Mouse (Mus musculus) heart, adult 2 months (tissue): ENCODE measurements around the gene Aida.

Source experiments
- CTCF ChIP-seq: fragments of 200-600 bp; IDR thresholded peaks from 2 replicates; pipeline ENCODE4 v1.8.1; 2022; ENCODE audit warnings: antibody characterized with exemption, mild to moderate bottlenecking, moderate library complexity
- EP300 ChIP-seq: fragments of 200-500 bp; IDR thresholded peaks from 2 replicates; pipeline ENCODE4 v1.6.1; 2011; ENCODE audit warnings: low read depth, low read length, control low read depth; ENCODE audit not compliant: insufficient read depth
- POLR2A ChIP-seq: fragments of 200-500 bp; IDR thresholded peaks from 2 replicates; pipeline ENCODE4 v1.6.1; 2011; ENCODE audit warnings: mild to moderate bottlenecking, low read depth, low read length, control low read depth; ENCODE audit not compliant: insufficient read depth

DNA sequence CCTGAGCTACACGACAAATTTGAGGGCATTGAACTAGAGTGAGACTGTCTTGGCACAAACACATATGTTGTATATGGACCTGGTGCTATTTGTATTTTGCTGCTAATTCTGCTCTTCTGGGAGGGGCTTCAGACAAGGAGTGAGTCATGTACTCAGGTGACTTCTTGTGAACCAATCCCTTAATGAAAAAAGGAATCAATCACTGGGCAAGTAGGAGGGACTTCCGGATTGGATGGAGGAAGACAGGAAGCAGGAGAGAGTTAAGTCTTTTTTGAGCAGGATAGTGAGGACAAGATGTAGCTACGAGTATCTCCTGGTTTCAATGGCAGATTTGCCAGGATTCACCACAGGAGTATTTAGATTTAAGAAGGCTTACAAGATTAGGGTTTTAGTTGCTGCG lies 6.8 kb upstream of the Aida start:
- TF ChIP-seq EP300 (no peak), CTCF (no peak), POLR2A (no peak)
